Mouse (Mus musculus): ENCODE results near the gene C3ar1.

- no peak for TF ChIP-seq POLR2A (IDR thresholded peaks at IDR 0.05; ENCODE audit: borderline replicate concordance, extremely low read depth, insufficient read depth, insufficient read length, poor library complexity, severe bottlenecking)
- TF ChIP-seq CTCF (IDR thresholded peaks at IDR 0.05; ENCODE audit: borderline replicate concordance, extremely low read depth, insufficient read depth, insufficient read length), result no peak
Observed at GRCm38 (mm10) chr6:122872800-122873199, 16.8 kb upstream of the C3ar1 start.

All from brain, embryonic 14.5 days (tissue).